ENCODE assay signal across 23 mouse cellular contexts in the genomic region with DNA sequence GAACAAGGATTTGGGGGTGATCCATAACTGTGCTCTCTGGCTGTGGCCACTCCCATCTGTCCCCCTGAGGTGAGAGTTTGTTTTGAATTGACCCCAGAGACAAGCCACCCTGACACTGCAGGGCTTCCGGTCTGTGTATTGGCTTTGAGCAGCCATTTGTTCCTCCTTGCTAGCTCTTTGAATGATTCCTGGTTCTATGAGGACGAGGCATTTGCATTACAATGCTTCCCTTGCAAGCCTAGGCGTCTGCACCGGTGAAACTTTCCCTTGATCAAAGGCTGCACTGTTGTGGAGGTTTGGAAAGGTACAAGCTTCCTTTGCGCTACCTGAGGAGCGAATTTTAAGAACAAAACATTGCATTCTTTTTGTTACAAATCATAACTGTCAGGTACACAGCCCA.
A peak's percentile ranks its signal among the peaks of the same experiment; 100 is the strongest.
DNase-seq lines count a peak whose midpoint lies in the region; ATAC-seq and TF ChIP-seq lines count a peak whose summit lies in the region.
"Had no signal": no experiment of that assay in that cellular context is flagged by ENCODE, and none has a peak within 500 bp of the region (broad histone marks: within the 10 kb centered on the region; RNA-seq: fewer than 3 reads in every experiment).

No protein-coding gene starts in this region.

- peaks cover 8% of the 10 kb centered on the region; the same call in 1 of the 2 replicates for H3K4me1 ChIP-seq in midbrain, embryonic 14.5 days (ENCODE audit: control insufficient read depth, insufficient read depth, low read length)
- H3K4me1 ChIP-seq in midbrain, embryonic 16.5 days (ENCODE audit: control insufficient read depth, insufficient read depth, low read length), result peaks cover 7% of the 10 kb centered on the region
- H3K4me1 ChIP-seq in ES-E14 (ENCODE audit: control insufficient read depth in 2 of 2, insufficient read depth in 2 of 2, low read length in 2 of 2, poor library complexity in 1 of 2), result peaks cover 12 to 24% of the 10 kb centered on the region in 2 experiments; a peak in 3 of 4 replicates
- peaks cover 9% of the 10 kb centered on the region for H3K4me1 ChIP-seq in forebrain, embryonic 12.5 days
- no peaks in the 10 kb centered on the region for H3K4me1 ChIP-seq in heart, embryonic 11.5 days (ENCODE audit: control insufficient read depth, insufficient read depth, low read length)
- H3K4me1 ChIP-seq: embryonic facial prominence, embryonic 12.5 days; heart, embryonic 12.5 days had no signal

- no peak overlapping the region for H3K4me3 ChIP-seq in midbrain, embryonic 14.5 days (replicated peaks; ENCODE audit: low read depth, low read length)
- no peak overlapping the region for H3K4me3 ChIP-seq in midbrain, embryonic 16.5 days (ENCODE audit: low read depth, low read length)
- no peak overlapping the region for H3K4me3 ChIP-seq in ES-E14 (ENCODE audit: insufficient read depth in 1 of 2, low read depth in 1 of 2, low read length in 2 of 2, poor library complexity in 1 of 2, severe bottlenecking in 1 of 2)
- H3K4me3 ChIP-seq in forebrain, embryonic 12.5 days (replicated peaks), result no peak overlapping the region
- H3K4me3 ChIP-seq in heart, embryonic 11.5 days (ENCODE audit: low read depth, low read length), result no peak overlapping the region
- H3K4me3 ChIP-seq: embryonic facial prominence, embryonic 12.5 days; heart, embryonic 12.5 days; hindbrain, embryonic 10.5 days had no signal

- no peaks in the 10 kb centered on the region for H3K27me3 ChIP-seq in midbrain, embryonic 14.5 days (ENCODE audit: control insufficient read depth, insufficient read depth, low read length)
- H3K27me3 ChIP-seq in midbrain, embryonic 16.5 days (ENCODE audit: control insufficient read depth, insufficient read depth, low read depth, low read length), result no peaks in the 10 kb centered on the region
- H3K27me3 ChIP-seq in forebrain, embryonic 12.5 days, result no peaks in the 10 kb centered on the region
- H3K27me3 ChIP-seq in heart, embryonic 11.5 days (ENCODE audit: control insufficient read depth, insufficient read depth, low read length), result no peaks in the 10 kb centered on the region
- H3K27me3 ChIP-seq: embryonic facial prominence, embryonic 12.5 days; heart, embryonic 12.5 days had no signal

- H3K4me2 ChIP-seq in midbrain, embryonic 14.5 days (ENCODE audit: low read length), result no peak overlapping the region
- no peak overlapping the region for H3K4me2 ChIP-seq in midbrain, embryonic 16.5 days (ENCODE audit: low read length)
- H3K4me2 ChIP-seq in forebrain, embryonic 12.5 days, result no peak overlapping the region
- H3K4me2 ChIP-seq in heart, embryonic 11.5 days, result no peak overlapping the region
- H3K4me2 ChIP-seq: embryonic facial prominence, embryonic 12.5 days; heart, embryonic 12.5 days; hindbrain, embryonic 14.5 days had no signal

- no peak overlapping the region for H3K27ac ChIP-seq in midbrain, embryonic 14.5 days (replicated peaks; ENCODE audit: low read depth, low read length)
- no peak overlapping the region for H3K27ac ChIP-seq in midbrain, embryonic 16.5 days (ENCODE audit: low read length)
- peak overlapping the region; percentile 63; the same call in 1 of the 2 replicates for H3K27ac ChIP-seq in ES-E14 (ENCODE audit: insufficient read depth, low read depth, low read length, poor library complexity, severe bottlenecking)
- no peak overlapping the region for H3K27ac ChIP-seq in forebrain, embryonic 12.5 days
- H3K27ac ChIP-seq in heart, embryonic 11.5 days (ENCODE audit: low read depth, low read length), result no peak overlapping the region
- H3K27ac ChIP-seq: embryonic facial prominence, embryonic 12.5 days; hindbrain, embryonic 10.5 days; hindbrain, embryonic 14.5 days had no signal

- DNase-seq in midbrain, embryonic 14.5 days, result peak; percentile 27
- DNase-seq in ES-E14 (ENCODE audit: low read depth, low spot score), result peak; percentile 71
- peak; percentile 15 for DNase-seq in brain, adult 2 months (ENCODE audit: low read depth, low spot score)
- peak; percentile 7 for DNase-seq in embryo, embryonic 9.5 days (ENCODE audit: extremely low spot score)
- no peak for DNase-seq in layer of hippocampus, postnatal 25 days (ENCODE audit: extremely low spot score in 1 of 2, low spot score in 1 of 2)
- DNase-seq: adrenal gland, adult 8-10 months; adrenal gland, postnatal 36 days; cerebellum, adult 11 months; cerebellum, adult 8-10 months; cerebellum, postnatal 14 days; gastrocnemius, postnatal 14 days; kidney, adult 11 months; kidney, adult 9 months had no signal

- WGBS in midbrain, embryonic 14.5 days, result 7% methylated on average over 6 of the region's 6 CpGs
- 7% methylated on average over 6 of the region's 6 CpGs for WGBS in midbrain, embryonic 16.5 days
- WGBS in forebrain, embryonic 12.5 days, result 6% methylated on average over 6 of the region's 6 CpGs
- 24% methylated on average over 6 of the region's 6 CpGs for WGBS in heart, embryonic 11.5 days (ENCODE audit: insufficient replicate concordance)

- H3K9me3 ChIP-seq in midbrain, embryonic 14.5 days (ENCODE audit: control insufficient read depth, low read length), result no peaks in the 10 kb centered on the region
- H3K9me3 ChIP-seq in midbrain, embryonic 16.5 days (replicated peaks; ENCODE audit: control insufficient read depth, low read length, poor library complexity, severe bottlenecking), result no peaks in the 10 kb centered on the region
- H3K9me3 ChIP-seq in ES-E14 (ENCODE audit: control insufficient read depth, insufficient read depth, low read depth, low read length), result no peaks in the 10 kb centered on the region
- H3K9me3 ChIP-seq in forebrain, embryonic 12.5 days, result no peaks in the 10 kb centered on the region
- no peaks in the 10 kb centered on the region for H3K9me3 ChIP-seq in heart, embryonic 11.5 days (replicated peaks; ENCODE audit: control insufficient read depth, low read length)
- H3K9me3 ChIP-seq: embryonic facial prominence, embryonic 12.5 days; hindbrain, embryonic 10.5 days had no signal

- no peaks in the 10 kb centered on the region for H3K36me3 ChIP-seq in midbrain, embryonic 14.5 days (ENCODE audit: control insufficient read depth, insufficient read depth, low read length)
- H3K36me3 ChIP-seq in midbrain, embryonic 16.5 days (ENCODE audit: control insufficient read depth, insufficient read depth, low read length), result no peaks in the 10 kb centered on the region
- no peaks in the 10 kb centered on the region for H3K36me3 ChIP-seq in ES-E14 (ENCODE audit: control insufficient read depth, insufficient read depth, low read length, poor library complexity, severe bottlenecking)
- no peaks in the 10 kb centered on the region for H3K36me3 ChIP-seq in forebrain, embryonic 12.5 days (replicated peaks)
- H3K36me3 ChIP-seq in heart, embryonic 11.5 days (ENCODE audit: control insufficient read depth, insufficient read depth, low read length), result no peaks in the 10 kb centered on the region
- H3K36me3 ChIP-seq: embryonic facial prominence, embryonic 12.5 days; G1E; heart, embryonic 12.5 days; hindbrain, embryonic 10.5 days had no signal

- ATAC-seq in midbrain, embryonic 14.5 days (ENCODE audit: low FRiP score, low TSS enrichment), result no peak
- no peak for ATAC-seq in midbrain, embryonic 16.5 days
- no peak for ATAC-seq in forebrain, embryonic 12.5 days (ENCODE audit: low FRiP score)
- ATAC-seq in heart, embryonic 11.5 days (replicated peaks; ENCODE audit: insufficient number of reproducible peaks, low FRiP score, low TSS enrichment), result no peak
- ATAC-seq: CD4-positive, CD25-positive, alpha-beta regulatory T cell, adult 4 months; forebrain, embryonic 16.5 days had no signal

- in situ Hi-C loops in ES-E14 (cut with MboI; ENCODE audit: low sequenced_read_pairs in 2 of 2, unreplicated experiment in 2 of 2), result no loop called here

- H3K9ac ChIP-seq in midbrain, embryonic 14.5 days (replicated peaks; ENCODE audit: low read length), result no peak overlapping the region
- H3K9ac ChIP-seq in midbrain, embryonic 16.5 days (ENCODE audit: low read depth, low read length), result no peak overlapping the region
- no peak overlapping the region for H3K9ac ChIP-seq in ES-E14 (ENCODE audit: insufficient read depth, low read depth, low read length, poor library complexity, severe bottlenecking)
- H3K9ac ChIP-seq in forebrain, embryonic 12.5 days, result no peak overlapping the region
- H3K9ac ChIP-seq in heart, embryonic 11.5 days (ENCODE audit: low read depth, low read length), result no peak overlapping the region
- H3K9ac ChIP-seq: embryonic facial prominence, embryonic 12.5 days; heart, embryonic 12.5 days; hindbrain, embryonic 14.5 days had no signal

TF ChIP-seq in ES-E14, 5 proteins besides CTCF, POLR2A, EP300 and RAD21:
- TF ChIP-seq ZNF384 (IDR thresholded peaks at IDR 0.05; ENCODE audit: low read depth, low read length) (no peak), HCFC1 (IDR thresholded peaks at IDR 0.05; ENCODE audit: borderline replicate concordance, insufficient read depth, low read length) (no peak), CHD2 (IDR thresholded peaks at IDR 0.05; ENCODE audit: low read depth, low read length) (no peak), MAFK (IDR thresholded peaks at IDR 0.05; ENCODE audit: insufficient read depth, low read depth, low read length) (no peak), ZC3H11A (IDR thresholded peaks at IDR 0.05; ENCODE audit: borderline replicate concordance, low read depth, low read length) (no peak)

Comparison
In these comparisons a context has a peak if more than half of its experiments do, and no peak if none do; other contexts are left out.
1. DNase-seq: peak in midbrain, embryonic 14.5 days (single experiment), ES-E14 (single experiment), brain, adult 2 months (single experiment) and embryo, embryonic 9.5 days (single experiment); none in layer of hippocampus, postnatal 25 days (0 of 2).